Mouse (Mus musculus) CH12.LX (cell line): ENCODE data around the gene Hspa4l. TPM values are rescaled to one million over a fixed set of nuclear protein-coding genes. Genes with fewer than 3 reads are reported as not detected.
"Not testable (repeated sequence)": the region's sequence is repeated elsewhere in the genome, so short reads cannot be mapped to it uniquely, and the experiment has no call there.

Source experiments
- DNase-seq: peaks from one replicate; pipeline ENCODE4 v3.0.0-alpha.2; 2013; ENCODE audit errors: extremely low read depth
- H3K27ac ChIP-seq: 2 replicates; pipeline ENCODE4 v1.5.1; 2012; ENCODE audit warnings: low read depth, mild to moderate bottlenecking, control low read depth, moderate library complexity; ENCODE audit not compliant: insufficient read depth
- H3K27me3 ChIP-seq: replicated peaks from 2 replicates; pipeline ENCODE3; 2012; ENCODE audit warnings: inconsistent platforms
- H3K36me3 ChIP-seq, 2 experiments: replicated peaks in 1 of 2; 2 replicates each; pipeline versions ENCODE3 to v1.6.1; 2012; ENCODE audit warnings: inconsistent platforms in 1 of 2, low read length in 1 of 2, mild to moderate bottlenecking in 1 of 2, mixed read lengths in 1 of 2, moderate library complexity in 1 of 2; ENCODE audit not compliant: control insufficient read depth in 1 of 2, insufficient read depth in 1 of 2
- H3K4me1 ChIP-seq, 2 experiments: 2 replicates each; pipeline ENCODE4 v1.6.1; 2012; ENCODE audit warnings: inconsistent platforms in 1 of 2, moderate library complexity in 1 of 2; ENCODE audit not compliant: insufficient read depth in 2 of 2, control insufficient read depth in 1 of 2
- H3K4me2 ChIP-seq: 2 replicates; pipeline ENCODE4 v1.6.1; 2012; ENCODE audit warnings: low read depth, mild to moderate bottlenecking, control low read depth; ENCODE audit not compliant: poor library complexity, insufficient read depth, severe bottlenecking
- H3K4me3 ChIP-seq, 3 experiments: fragments of 150-350 bp in 1 of 3; sonication (generic) in 1 of 3; replicated peaks in 1 of 3; 2 replicates each; pipeline versions ENCODE3 to v1.5.1; 2011 to 2012; ENCODE audit warnings: low read depth in 2 of 3, low read length in 2 of 3, mild to moderate bottlenecking in 2 of 3, moderate library complexity in 2 of 3, control low read depth in 1 of 3, improper control_type of control experiment in 1 of 3, inconsistent platforms in 1 of 3, mixed read lengths in 1 of 3; ENCODE audit not compliant: poor library complexity in 1 of 3
- H3K79me2 ChIP-seq: replicated peaks from 2 replicates; pipeline ENCODE4 v1.6.1; 2012; ENCODE audit warnings: mild to moderate bottlenecking, moderate library complexity; ENCODE audit not compliant: control insufficient read depth, poor library complexity, insufficient read depth, severe bottlenecking; ENCODE audit errors: extremely low read depth
- H3K9ac ChIP-seq: 2 replicates; pipeline ENCODE4 v1.6.1; 2012; ENCODE audit warnings: low read depth, mild to moderate bottlenecking, control low read depth, moderate library complexity; ENCODE audit not compliant: insufficient read depth
- H3K9me3 ChIP-seq: replicated peaks from 2 replicates; pipeline ENCODE3; 2012; ENCODE audit warnings: low read length, inconsistent platforms, mixed read lengths
- BHLHE40 ChIP-seq: IDR thresholded peaks from 2 replicates; pipeline ENCODE4 v1.6.1; 2011; ENCODE audit warnings: mild to moderate bottlenecking, low read depth, low read length, improper control_type of control experiment
- CHD1 ChIP-seq: IDR thresholded peaks from 2 replicates; pipeline ENCODE4 v1.6.1; 2012; ENCODE audit warnings: low read depth, low read length, improper control_type of control experiment, inconsistent platforms
- ETS1 ChIP-seq: conservative IDR thresholded peaks from 2 replicates; pipeline ENCODE4 v1.6.1; 2012; ENCODE audit warnings: low read depth, mild to moderate bottlenecking, inconsistent platforms, low read length, improper control_type of control experiment, moderate library complexity
- GABPA ChIP-seq: IDR thresholded peaks from 2 replicates; pipeline ENCODE4 v1.6.1; 2012; ENCODE audit warnings: low read depth, low read length, improper control_type of control experiment, inconsistent platforms; ENCODE audit not compliant: insufficient replicate concordance
- IRF4 ChIP-seq: IDR thresholded peaks from 2 replicates; pipeline ENCODE4 v1.6.1; 2014; ENCODE audit warnings: low read depth, mild to moderate bottlenecking, inconsistent platforms, low read length, improper control_type of control experiment
- JUN ChIP-seq: IDR thresholded peaks from 2 replicates; pipeline ENCODE4 v1.6.1; 2011; ENCODE audit warnings: low read depth, mild to moderate bottlenecking, low read length, improper control_type of control experiment, moderate library complexity; ENCODE audit not compliant: insufficient read depth
- JUND ChIP-seq: conservative IDR thresholded peaks from 2 replicates; pipeline ENCODE4 v1.6.1; 2011; ENCODE audit warnings: low read depth, low read length, improper control_type of control experiment
- MAX ChIP-seq: IDR thresholded peaks from 2 replicates; pipeline ENCODE4 v1.6.1; 2011; ENCODE audit warnings: low read length, improper control_type of control experiment
- MAZ ChIP-seq: IDR thresholded peaks from 2 replicates; pipeline ENCODE4 v1.6.1; 2012; ENCODE audit warnings: low read depth, mild to moderate bottlenecking, inconsistent platforms, low read length, improper control_type of control experiment, moderate library complexity
- SMC3 ChIP-seq: IDR thresholded peaks from 2 replicates; pipeline ENCODE4 v1.6.1; 2011; ENCODE audit warnings: low read depth, low read length, improper control_type of control experiment
- TBP ChIP-seq: conservative IDR thresholded peaks from 2 replicates; pipeline ENCODE4 v1.6.1; 2011; ENCODE audit warnings: low read depth, low read length, improper control_type of control experiment
- TCF12 ChIP-seq: IDR thresholded peaks from 2 replicates; pipeline ENCODE4 v1.6.1; 2014; ENCODE audit warnings: low read depth, mild to moderate bottlenecking, inconsistent platforms, low read length, improper control_type of control experiment
- UBTF ChIP-seq: IDR thresholded peaks from 2 replicates; pipeline ENCODE4 v1.6.1; 2012; ENCODE audit warnings: low read depth, mild to moderate bottlenecking, inconsistent platforms, low read length, improper control_type of control experiment, moderate library complexity
- ZC3H11A ChIP-seq: IDR thresholded peaks from 2 replicates; pipeline ENCODE4 v1.6.1; 2012; ENCODE audit warnings: low read depth, mild to moderate bottlenecking, inconsistent platforms, low read length, improper control_type of control experiment
- ZMIZ1 ChIP-seq: IDR thresholded peaks from 2 replicates; pipeline ENCODE4 v1.6.1; 2012; ENCODE audit warnings: low read depth, mild to moderate bottlenecking, inconsistent platforms, low read length, improper control_type of control experiment
- dilution Hi-C: fragments of 300-500 bp; cut with MboI; formaldehyde crosslinking; loops from 2 replicates; pipeline ENCODE4 v1.14.3; 2020; ENCODE audit warnings: low sequenced_read_pairs; ENCODE audit not compliant: extremely low pct_unique_long_range_greater_than_20kb, extremely low pct_ligation_motif_present
- in situ Hi-C: fragments of 300-500 bp; cut with MboI; formaldehyde crosslinking; loops from 3 replicates; pipeline ENCODE4 v1.14.3; 2019; ENCODE audit warnings: low sequenced_read_pairs, low pct_ligation_motif_present, low pct_unique_long_range_greater_than_20kb, mixed read lengths
- polyA plus RNA-seq: library from polyadenylated mRNA; unstranded; fragments of >175 nt; gene quantifications from 2 replicates; pipeline ENCODE4 v1.2.1, GENCODE M21; 2012; ENCODE audit warnings: low read depth; ENCODE audit not compliant: insufficient read length
- total RNA-seq, 2 experiments: library from RNA; depleted of rRNA; stranded (reverse); fragments of 300-350 nt in 1 of 2; fragments of >200 nt in 1 of 2; gene quantifications; 2 replicates each; pipeline ENCODE4 v1.2.3; 2012 to 2014

Hspa4l gene
- total and polyA plus RNA-seq, 3 experiments, result 1.7 to 5.3 (median 2.3) TPM

- TF ChIP-seq IRF4 (no peak), ETS1 (no peak), BHLHE40 (no peak), CHD1 (no peak), ZC3H11A (no peak), SMC3 (no peak), TBP (no peak), ZMIZ1 (no peak), MAZ (no peak), UBTF (no peak), GABPA (no peak), JUN (no peak), TCF12 (no peak), JUND (no peak), MAX (no peak)
- peaks cover 0 to 4% of the 10 kb centered on the region in 2 experiments; a peak in 1 of 4 replicates for H3K4me1 ChIP-seq
- no peaks in the 10 kb centered on the region for H3K27me3 ChIP-seq
- H3K9ac ChIP-seq, result no peak overlapping the region
- H3K9me3 ChIP-seq, result no peaks in the 10 kb centered on the region
- no peak for DNase-seq
- peaks cover 5% of the 10 kb centered on the region for H3K79me2 ChIP-seq
- H3K4me2 ChIP-seq, result no peak overlapping the region
- H3K4me3 ChIP-seq, result no peak overlapping the region
- dilution Hi-C loops, result no loop called here
- peaks cover 48 to 82% of the 10 kb centered on the region in 2 experiments for H3K36me3 ChIP-seq
- in situ Hi-C loops, result no loop called here
- no peak overlapping the region for H3K27ac ChIP-seq
Measured at GRCm38 (mm10) chr3:40813275-40813674, 69.0 kb downstream of the Hspa4l start.

GRCm38 (mm10) chr3:40845521-40845920 lies 101.2 kb downstream of the Hspa4l start:
- in situ Hi-C loops, DNase-seq, H3K4me1 ChIP-seq, H3K36me3 ChIP-seq, H3K27me3 ChIP-seq, H3K9me3 ChIP-seq, dilution Hi-C loops, H3K27ac ChIP-seq, H3K79me2 ChIP-seq: not testable (repeated sequence)
- peak overlapping the region in 1 of 3 experiments; percentile 75 for H3K4me3 ChIP-seq
- H3K9ac ChIP-seq, result peak overlapping the region; percentile 92; the same call in 1 of the 2 replicates
- H3K4me2 ChIP-seq, result peak overlapping the region; percentile 75; the same call in 1 of the 2 replicates

Other genes with a start within 250 kb of the Hspa4l start
- not detected in 2 replicates for gene Intu, start 213.2 kb upstream of the Hspa4l start, total RNA-seq (2012; rRNA removed)
- gene Intu, start 213.2 kb upstream of the Hspa4l start, total RNA-seq (2014; rRNA removed), result not detected in 2 replicates
- not detected in 2 replicates for gene Intu, start 213.2 kb upstream of the Hspa4l start, polyA plus RNA-seq
- gene Slc25a31, start 35.6 kb upstream of the Hspa4l start, total RNA-seq (2012; rRNA removed), result not detected in 2 replicates
- gene Slc25a31, start 35.6 kb upstream of the Hspa4l start, total RNA-seq (2014; rRNA removed), result not detected in 2 replicates
- gene Slc25a31, start 35.6 kb upstream of the Hspa4l start, polyA plus RNA-seq, result not detected in 2 replicates
- gene Plk4, start 55.5 kb downstream of the Hspa4l start, total RNA-seq (2012; rRNA removed), result 39.2 and 41.1 TPM in 2 replicates
- 43.2 and 46.0 TPM in 2 replicates for gene Plk4, start 55.5 kb downstream of the Hspa4l start, total RNA-seq (2014; rRNA removed)
- 36.3 and 39.0 TPM in 2 replicates for gene Plk4, start 55.5 kb downstream of the Hspa4l start, polyA plus RNA-seq
- 3.8 and 4.1 TPM in 2 replicates for gene Mfsd8, start 102.4 kb downstream of the Hspa4l start, total RNA-seq (2012; rRNA removed)
- gene Mfsd8, start 102.4 kb downstream of the Hspa4l start, total RNA-seq (2014; rRNA removed), result 7.7 and 8.0 TPM in 2 replicates
- gene Mfsd8, start 102.4 kb downstream of the Hspa4l start, polyA plus RNA-seq, result 6.0 and 10.0 TPM in 2 replicates
- 3.2 and 8.5 TPM in 2 replicates for gene Abhd18, start 102.5 kb downstream of the Hspa4l start, total RNA-seq (2012; rRNA removed)
- 12.2 and 13.4 TPM in 2 replicates for gene Abhd18, start 102.5 kb downstream of the Hspa4l start, total RNA-seq (2014; rRNA removed)
- 3.7 and 4.7 TPM in 2 replicates for gene Abhd18, start 102.5 kb downstream of the Hspa4l start, polyA plus RNA-seq
- gene 1700034I23Rik, start 158.0 kb downstream of the Hspa4l start, total RNA-seq (2012; rRNA removed), result 0.04 TPM in 1 of 2 replicates, not detected in the other
- gene 1700034I23Rik, start 158.0 kb downstream of the Hspa4l start, total RNA-seq (2014; rRNA removed), result not detected in 2 replicates
- gene 1700034I23Rik, start 158.0 kb downstream of the Hspa4l start, polyA plus RNA-seq, result not detected in 2 replicates
- gene Larp1b, start 205.3 kb downstream of the Hspa4l start, total RNA-seq (2012; rRNA removed), result 13.7 and 14.7 TPM in 2 replicates
- 8.7 and 13.0 TPM in 2 replicates for gene Larp1b, start 205.3 kb downstream of the Hspa4l start, total RNA-seq (2014; rRNA removed)
- 11.9 and 12.0 TPM in 2 replicates for gene Larp1b, start 205.3 kb downstream of the Hspa4l start, polyA plus RNA-seq